Mouse (Mus musculus): ENCODE data around the gene A2ml1.
"Not testable (repeated sequence)": the region's sequence is repeated elsewhere in the genome, so short reads cannot be mapped to it uniquely, and the experiment has no call there.

The A2ml1 gene

GRCm38 (mm10) chr6:128581508-128581907 lies at the start of gene A2ml1:
Gene A2ml1 (minus strand): TSS chr6:128581608.
- DNase-seq: no peak

GRCm38 (mm10) chr6:128629771-128630739 lies 48.6 kb upstream of the A2ml1 start:
- not testable (repeated sequence) for DNase-seq

- DNase-seq: not testable (repeated sequence)
These were observed 43.8 kb upstream of the A2ml1 start for GRCm38 (mm10) chr6:128625246-128625645.

- no peak for DNase-seq
These were observed 43.0 kb upstream of the A2ml1 start for GRCm38 (mm10) chr6:128624425-128624824.

- DNase-seq: not testable (repeated sequence)
These were observed 42.0 kb upstream of the A2ml1 start, which contains the start of gene Klrb1a for GRCm38 (mm10) chr6:128623433-128623832. Gene Klrb1a (minus strand): TSS chr6:128623533.

GRCm38 (mm10) chr6:128622733-128623132 lies 41.3 kb upstream of the A2ml1 start:
- no peak for DNase-seq

- DNase-seq: no peak
These were observed 24.9 kb upstream of the A2ml1 start for GRCm38 (mm10) chr6:128606350-128606749.

GRCm38 (mm10) chr6:128604512-128604911 lies 23.1 kb upstream of the A2ml1 start:
- DNase-seq: no peak

GRCm38 (mm10) chr6:128602463-128603201 lies 21.2 kb upstream of the A2ml1 start:
- DNase-seq: no peak

DNA sequence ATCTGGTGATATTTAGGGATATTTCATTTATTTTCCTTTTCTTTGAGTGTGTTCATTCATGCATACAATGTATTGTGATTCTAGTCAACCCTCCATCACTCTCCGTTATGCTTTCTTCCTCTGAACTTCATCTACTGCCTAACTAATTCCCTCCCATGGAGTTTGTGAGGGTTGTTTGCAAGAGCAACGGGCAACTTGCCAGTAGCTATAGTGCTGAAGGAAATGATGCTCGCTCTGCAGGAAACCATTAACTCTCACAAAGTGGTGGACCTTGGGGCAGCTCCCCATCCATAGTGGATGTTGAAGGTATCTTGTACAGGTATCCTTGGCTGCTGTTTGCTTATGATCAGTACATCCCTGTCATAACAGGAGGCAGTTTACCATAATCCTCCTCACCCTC lies 20.6 kb upstream of the A2ml1 start:
- DNase-seq: no peak

GRCm38 (mm10) chr6:128599555-128599954 lies 18.1 kb upstream of the A2ml1 start:
- DNase-seq: no peak

DNA sequence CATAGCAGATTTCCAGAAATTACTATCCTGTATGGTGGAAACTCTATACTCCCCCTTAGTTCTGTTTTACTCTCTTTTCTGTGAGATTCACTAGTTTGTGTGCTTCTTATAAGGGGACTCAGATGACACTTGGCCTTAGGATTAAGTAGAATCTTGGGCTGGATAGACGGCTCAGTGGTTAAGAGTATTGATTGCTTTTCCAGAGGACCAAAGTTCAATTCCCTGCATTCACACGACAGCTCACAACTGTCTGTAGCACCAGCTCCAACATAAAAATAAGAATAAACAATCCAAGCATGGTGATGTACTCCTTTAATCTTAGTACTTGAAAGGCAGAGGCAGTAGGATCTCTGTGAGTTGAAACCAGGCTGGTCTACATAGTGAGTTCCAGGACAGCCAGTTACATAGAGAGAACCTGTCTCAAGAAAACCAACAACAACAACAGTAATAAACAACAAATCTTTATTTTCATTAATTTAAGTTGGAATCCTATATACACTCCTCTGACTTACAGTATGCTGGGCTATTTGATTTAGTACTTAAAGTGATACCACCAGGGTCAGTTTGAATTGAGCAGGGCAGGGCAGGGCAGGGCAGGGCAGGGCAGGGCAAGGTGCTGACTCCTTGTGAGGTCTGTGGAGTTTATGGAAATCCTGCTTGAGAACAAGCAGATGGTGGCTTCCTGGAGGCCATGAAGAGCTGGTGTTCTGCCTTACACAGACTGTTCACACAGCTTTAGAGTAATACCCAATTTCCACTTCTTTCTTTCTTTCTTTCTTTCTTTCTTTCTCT lies 17.0 kb upstream of the A2ml1 start:
- no peak for DNase-seq

DNA sequence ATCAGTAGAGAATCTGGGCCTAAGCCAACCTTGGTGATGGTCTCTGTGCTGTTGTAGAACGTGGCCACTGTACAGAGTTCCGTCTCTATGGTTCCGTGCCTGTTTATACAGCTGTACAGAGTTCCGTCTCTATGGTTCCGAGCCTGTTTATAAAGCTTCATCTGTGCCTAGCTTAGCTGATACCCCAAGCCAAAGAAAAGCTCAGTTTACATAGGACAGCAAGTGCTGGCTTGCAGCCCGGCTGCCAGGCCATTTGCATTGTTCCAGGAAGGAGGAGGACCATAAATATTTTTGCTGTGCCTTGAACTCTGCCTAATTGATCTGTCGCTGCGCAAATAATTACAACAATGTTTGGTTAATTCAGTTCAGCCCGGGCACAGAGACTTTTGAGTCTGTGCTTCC lies 15.7 kb upstream of the A2ml1 start:
- no peak for DNase-seq

DNA sequence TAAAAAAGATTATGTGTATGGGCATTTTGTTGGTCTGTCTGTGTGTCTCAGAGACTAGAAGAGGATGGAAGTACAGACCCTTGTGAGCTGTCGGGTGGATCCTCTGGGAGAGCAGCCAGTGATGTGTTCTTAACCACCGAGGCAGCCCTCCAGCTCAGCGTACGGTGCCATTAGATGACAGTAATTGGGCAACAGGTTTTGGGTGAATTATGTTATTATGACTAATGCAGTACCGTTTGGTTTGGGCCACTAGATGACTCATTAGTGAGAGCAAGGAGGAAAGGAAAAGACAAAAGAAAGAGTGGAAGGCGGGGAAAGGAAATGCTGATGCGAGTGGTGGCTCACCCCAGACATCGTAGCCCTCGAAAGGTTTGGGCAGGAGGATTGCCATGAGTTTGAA lies 13.2 kb upstream of the A2ml1 start:
- no peak for DNase-seq

- DNase-seq: no peak
These were observed 8.0 kb upstream of the A2ml1 start for GRCm38 (mm10) chr6:128589426-128589825.

DNA sequence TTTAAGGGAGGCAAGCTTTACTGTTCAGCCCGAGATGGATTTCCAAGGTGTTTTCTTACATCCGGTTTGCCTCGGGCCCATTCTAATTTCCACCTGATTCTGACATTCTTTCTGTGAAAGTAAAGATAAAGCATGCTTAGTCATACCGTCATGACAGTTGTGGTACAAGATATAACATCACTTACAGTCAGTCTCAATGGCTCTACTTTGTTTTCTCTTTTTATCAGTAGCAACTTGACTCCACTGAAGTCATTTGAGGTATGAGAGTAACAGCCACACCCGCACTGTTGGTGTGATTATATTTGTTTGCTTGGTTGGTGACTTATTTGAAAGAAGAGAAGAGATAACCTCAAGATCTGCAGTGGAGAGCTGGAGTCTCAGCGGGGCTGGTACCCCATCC lies 6.2 kb upstream of the A2ml1 start:
- no peak for DNase-seq

DNA sequence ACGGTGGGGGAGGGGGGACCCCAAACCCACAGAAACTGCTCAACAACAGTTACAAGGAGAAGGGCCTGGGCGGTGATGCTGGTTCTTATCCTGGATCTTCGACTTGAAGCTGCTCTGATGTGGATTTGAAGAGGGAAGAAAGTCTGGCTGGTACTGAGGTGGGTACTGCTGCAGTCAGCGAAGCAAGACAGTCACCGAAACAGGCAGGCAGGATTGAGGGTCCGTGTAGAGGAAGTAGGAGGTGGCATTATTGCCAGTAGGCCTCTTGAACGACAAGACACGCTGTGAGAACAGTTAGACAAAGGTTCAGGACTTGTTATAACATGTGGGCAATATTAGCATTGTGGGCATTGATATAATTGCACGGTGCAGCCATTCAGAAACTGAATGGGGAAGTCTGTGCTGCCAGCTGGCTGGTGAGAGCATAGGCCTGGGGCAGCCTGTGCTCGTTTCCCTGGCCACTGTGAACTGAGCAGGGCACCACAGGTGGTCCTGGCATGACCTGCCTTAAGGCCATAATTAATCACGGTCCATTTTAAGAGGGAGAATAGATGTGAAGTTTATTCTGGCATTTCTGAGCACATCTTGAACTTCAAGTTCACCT lies 4.3 kb upstream of the A2ml1 start:
- DNase-seq: no peak

- DNase-seq: no peak
These were observed 2.8 kb upstream of the A2ml1 start for GRCm38 (mm10) chr6:128584070-128584660.

- no peak for DNase-seq
These were observed 4.1 kb downstream of the A2ml1 start for GRCm38 (mm10) chr6:128577301-128577700.

DNA sequence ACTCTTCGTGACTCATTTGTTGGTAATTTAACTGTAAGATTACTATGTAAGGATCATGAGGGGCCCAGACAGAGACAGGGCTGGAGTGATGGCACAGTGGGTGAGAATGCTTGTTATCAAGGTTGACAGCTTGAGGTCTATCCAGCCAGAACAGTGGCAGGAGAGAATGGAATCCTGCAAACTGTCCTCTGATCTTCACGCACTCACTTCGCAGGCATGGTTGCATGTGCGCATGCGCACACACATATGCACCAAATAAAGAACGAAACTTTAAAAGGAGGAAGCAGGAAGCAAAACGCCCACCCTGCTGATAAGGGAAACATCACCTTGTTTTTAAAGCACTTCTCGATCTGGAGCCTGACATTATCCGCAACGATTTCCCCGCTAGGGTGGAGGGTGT lies 14.8 kb downstream of the A2ml1 start:
- no peak for DNase-seq

GRCm38 (mm10) chr6:128554049-128554448 lies 27.4 kb downstream of the A2ml1 start:
- DNase-seq: no peak
